Mouse (Mus musculus) liver (tissue): ENCODE measurements around the gene Ccdc78.

Source experiments
- DNase-seq: peaks from one replicate; pipeline ENCODE4 v3.0.0-alpha.2; 2020; ENCODE audit warnings: mixed read lengths

Ccdc78 gene

DNA sequence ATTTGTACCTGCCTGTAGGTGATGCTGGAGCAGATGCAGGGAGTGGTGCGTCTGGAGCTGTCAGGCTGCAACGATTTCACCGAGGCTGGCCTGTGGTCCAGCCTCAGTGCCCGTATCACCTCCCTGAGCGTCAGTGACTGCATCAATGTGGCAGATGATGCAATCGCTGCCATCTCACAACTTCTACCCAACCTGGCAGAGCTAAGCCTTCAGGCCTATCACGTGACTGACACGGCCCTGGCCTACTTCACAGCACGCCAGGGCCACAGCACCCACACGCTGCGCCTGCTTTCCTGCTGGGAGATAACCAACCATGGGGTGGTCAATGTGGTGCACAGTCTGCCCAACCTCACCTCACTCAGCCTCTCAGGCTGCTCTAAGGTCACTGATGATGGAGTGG is 31.3 kb downstream of the Ccdc78 start:
- DNase-seq = no peak

DNA sequence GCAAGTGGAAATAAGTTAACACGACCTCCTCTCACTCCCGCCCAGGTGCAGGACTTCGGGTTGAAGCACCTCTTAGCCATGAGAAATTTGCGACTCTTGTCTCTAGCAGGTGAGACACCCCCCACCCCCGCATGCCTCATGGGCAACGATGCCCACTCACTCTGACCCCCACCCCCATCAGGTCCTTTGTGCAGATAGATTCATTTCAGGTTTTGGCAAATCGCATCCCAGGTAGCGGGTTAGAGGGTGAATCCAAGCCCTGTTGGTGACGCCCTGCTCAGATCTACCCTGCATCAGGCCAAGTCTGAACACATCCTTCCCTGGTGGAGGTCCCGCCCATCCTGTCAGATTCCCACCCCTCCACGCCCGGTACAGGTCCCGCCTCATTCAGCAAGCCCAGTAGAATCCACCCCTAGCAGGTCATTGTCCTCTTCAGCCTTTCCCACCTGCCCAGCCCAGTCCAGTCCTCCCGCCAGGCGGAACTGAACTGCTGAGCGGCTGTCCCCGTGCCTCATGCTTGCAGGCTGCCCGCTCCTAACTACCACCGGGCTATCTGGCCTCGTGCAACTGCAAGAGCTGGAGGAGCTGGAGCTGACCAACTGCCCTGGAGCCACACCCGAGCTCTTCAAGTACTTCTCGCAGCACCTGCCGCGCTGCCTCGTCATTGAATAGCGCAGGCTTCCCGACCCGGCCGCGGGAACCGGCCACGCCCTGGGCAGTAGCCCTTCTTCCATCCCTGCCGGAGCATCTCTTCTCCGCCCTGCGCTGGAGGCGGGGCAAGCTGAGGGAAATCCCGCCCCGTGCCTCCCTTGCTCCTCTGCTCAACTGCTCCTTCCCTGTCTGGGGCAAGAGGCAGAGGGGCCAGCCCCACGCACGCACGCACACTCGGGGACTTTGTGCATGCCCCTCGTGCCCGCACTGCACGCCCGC is 32.7 kb downstream of the Ccdc78 start:
- DNase-seq = peak; percentile 60

DNA sequence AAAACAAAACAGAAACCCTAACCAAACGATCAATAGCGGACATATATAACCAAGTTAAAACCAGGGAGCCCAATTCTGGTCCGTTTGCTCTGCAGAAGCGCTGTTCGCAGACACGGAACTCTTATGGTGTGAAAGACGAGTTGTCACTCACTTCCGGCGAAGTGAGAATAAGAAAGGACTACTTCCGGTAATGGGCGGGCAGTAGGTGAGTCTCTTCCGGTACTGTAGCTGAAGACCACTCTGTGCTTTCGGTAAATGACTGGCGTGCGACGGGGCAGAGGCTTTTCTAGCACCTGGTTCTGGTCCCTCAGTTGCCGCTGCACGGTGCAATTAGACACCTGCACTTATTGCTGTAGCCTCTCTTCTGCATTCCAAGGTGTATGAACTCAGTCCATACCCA is 37.1 kb downstream of the Ccdc78 start, which contains the start of gene Wdr24:
Gene Wdr24, plus strand, starts transcription at position 176 of the 400 bp plus-strand sequence.
- DNase-seq = peak; percentile 72

DNA sequence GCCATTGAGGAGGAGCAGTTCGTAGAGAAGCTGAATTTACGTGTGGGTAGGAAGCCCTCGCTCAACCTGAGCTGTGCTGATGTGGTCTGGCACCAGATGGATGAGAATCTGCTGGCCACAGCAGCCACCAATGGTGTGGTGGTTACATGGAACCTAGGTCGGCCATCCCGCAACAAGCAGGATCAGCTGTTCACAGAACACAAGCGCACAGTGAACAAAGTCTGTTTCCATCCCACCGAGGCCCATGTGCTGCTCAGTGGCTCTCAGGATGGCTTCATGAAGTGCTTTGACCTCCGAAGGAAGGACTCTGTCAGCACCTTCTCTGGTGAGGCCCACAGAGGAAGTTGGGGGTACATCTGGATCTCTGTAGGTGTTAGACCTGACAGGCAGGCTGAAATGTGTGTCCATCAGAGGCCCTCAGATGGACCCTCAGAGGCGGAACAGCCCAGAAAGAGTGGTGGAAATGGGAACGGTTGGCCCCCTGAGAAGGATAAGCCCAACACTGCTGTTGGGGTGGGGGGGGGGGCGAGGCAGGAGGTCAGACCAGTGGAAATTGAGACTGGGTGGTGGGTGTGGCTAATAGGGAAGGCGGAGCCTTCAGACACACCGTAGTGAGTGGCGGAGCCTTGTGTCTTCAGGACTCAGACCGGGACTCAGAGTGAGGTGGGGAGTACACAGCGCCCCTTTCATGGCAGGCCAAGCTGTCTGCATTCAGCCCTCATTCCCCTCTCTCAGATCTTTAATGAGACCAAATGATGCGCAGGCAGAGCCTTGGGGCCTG is 38.2 kb downstream of the Ccdc78 start:
- peak; percentile 51 for DNase-seq

DNA sequence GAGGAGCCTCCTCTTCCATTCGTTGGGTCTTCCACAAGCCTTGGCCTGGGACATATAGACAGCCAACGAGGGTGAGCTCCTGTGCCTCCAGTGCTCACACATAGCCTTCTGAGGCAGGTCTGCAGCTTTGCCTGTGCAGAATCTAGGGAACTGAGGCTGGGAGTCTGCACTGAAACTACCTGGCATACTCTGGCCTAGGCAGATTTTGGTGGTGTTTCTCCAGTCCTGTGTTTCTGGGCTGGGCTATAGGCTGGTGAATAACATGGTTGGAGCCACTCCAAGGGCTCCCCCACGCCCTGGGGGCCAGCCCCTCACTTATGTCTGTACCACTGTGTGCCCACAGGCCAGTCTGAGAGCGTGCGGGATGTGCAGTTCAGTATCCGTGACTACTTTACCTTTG is 38.9 kb downstream of the Ccdc78 start:
- no peak for DNase-seq

DNA sequence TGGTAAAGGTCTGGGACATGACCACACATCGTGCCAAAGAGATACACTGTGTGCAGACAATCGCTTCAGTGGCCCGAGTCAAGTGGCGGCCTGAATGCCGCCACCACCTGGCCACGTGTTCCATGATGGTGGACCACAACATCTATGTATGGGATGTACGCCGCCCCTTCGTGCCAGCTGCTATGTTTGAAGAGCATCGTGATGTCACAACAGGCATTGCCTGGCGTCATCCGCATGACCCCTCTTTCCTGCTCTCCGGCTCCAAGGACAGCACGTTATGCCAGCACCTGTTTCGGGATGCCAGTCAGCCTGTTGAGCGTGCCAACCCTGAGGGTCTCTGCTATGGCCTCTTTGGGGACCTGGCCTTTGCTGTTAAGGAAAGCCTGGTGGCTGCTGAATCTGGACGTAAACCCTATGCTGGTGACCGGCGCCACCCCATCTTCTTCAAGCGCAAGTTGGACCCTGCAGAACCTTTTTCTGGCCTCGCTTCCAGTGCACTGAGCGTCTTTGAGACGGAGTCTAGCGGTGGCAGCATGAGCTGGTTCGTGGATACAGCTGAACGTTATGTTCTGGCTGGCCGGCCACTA is 39.7 kb downstream of the Ccdc78 start:
- no peak for DNase-seq

DNA sequence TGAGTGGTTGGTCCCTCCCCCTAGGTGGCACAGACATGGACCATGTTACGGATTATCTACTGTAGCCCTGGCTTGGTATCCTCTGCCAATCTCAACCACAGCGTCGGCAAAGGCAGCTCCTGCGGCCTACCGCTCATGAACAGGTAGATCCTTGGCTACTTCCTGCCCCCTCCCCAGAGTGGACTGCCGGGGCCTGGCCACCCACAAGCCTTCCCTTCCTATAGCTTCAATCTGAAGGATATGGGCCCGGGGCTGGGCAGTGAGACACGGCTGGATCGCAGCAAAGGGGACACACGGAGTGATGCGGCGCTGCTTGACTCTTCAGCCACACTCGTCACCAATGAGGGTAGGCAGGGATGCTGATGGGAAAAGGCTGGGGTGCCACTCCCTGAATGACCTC is 40.6 kb downstream of the Ccdc78 start:
- DNase-seq = no peak

DNA sequence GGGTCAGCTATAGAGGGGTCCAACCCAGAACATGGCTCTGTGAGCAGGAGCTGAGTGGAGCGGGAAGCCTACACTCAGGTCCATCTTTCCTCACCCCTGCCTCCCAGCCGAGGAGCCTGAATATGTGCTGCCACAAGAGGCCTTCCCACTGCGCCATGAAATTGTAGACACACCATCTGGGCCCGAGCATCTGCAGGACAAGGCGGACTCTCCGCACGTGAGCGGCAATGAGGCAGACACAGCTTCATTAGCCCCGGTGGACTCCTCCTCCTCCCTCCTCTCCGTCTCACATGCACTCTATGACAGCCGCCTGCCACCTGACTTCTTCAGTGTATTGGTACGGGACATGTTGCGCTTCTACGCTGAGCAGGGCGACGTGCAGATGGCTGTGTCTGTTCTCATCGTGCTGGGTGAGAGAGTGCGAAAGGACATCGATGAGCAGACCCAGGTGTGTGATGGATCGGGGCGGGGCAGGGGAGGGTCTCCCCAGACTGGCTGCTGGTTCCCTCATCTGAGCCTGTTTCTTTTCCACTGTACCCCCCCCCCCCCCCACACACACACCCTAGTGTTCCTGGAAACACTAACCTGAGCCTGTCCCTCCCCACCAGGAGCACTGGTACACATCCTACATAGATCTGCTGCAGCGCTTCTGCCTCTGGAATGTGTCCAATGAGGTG is 41.3 kb downstream of the Ccdc78 start:
- no peak for DNase-seq

DNA sequence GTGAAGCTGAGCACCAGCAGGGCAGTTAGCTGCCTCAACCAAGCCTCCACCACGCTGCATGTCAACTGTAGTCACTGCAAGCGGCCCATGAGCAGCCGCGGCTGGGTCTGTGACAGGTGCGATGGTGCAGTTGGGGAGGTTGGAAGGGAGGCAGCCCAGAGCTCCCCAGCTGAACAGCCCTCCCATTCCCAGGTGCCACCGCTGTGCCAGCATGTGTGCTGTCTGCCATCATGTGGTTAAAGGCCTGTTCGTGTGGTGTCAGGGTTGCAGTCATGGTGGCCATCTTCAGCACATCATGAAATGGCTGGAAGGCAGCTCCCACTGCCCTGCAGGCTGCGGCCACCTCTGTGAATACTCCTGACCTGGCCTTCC is 41.8 kb downstream of the Ccdc78 start:
- no peak for DNase-seq

DNA sequence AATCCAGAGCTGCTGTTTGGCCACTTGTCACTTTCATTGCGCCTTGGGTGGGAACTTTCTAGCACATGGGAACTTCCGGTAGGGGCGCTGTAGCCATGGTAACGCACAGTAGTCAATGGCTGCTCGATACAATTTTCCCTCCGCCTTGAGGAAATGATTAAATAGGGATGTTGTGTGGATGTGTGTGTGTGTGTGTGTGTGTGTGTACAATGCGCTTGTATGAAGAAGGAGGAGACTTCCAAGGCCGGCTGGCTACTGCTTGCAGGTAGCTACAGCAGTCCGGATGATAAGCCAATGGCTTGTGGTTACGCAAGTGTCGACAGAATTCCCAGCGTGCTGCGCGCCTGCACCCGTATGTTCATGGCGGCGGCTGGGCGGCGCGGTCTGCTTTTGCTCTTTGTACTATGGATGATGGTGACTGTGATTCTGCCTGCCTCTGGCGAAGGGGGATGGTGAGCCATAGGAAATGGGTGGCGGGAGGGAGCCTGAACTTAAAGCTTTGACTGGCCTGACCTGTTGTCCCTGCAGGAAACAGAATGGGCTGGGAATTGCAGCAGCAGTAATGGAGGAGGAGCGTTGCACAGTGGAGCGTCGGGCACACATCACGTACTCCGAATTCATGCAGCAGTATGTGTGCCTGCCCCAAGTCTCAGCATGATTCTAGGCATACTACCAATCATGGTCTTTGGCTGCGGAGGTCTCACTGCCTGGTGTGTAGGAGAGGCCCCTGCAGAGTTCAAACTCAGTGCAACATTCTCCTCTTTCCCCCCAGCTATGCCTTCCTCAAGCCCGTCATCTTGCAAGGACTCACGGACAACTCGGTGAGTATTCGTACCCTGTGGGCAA is 42.6 kb downstream of the Ccdc78 start, which contains the start of gene Jmjd8:
Gene Jmjd8, plus strand, starts transcription at position 156 of the 846 bp plus-strand sequence.
- peak; percentile 82 for DNase-seq

DNA sequence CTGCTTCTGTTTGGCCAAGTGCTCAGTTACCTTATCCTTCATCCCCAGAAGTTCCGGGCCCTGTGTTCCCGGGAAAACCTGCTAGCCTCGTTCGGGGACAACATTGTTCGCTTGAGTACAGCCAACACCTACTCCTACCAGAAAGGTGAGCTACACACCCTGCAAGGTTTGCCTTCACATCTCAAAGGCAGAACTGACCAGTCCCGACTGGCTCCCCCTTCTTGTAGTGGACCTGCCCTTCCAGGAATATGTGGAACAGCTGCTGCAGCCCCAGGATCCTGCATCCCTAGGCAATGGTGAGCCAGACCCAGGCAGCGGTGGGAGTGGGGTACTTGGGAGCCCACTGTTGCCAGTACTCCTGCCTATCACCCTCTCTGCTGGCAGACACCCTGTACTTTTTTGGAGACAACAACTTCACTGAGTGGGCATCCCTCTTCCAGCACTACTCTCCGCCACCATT is 43.2 kb downstream of the Ccdc78 start:
- no peak for DNase-seq

DNA sequence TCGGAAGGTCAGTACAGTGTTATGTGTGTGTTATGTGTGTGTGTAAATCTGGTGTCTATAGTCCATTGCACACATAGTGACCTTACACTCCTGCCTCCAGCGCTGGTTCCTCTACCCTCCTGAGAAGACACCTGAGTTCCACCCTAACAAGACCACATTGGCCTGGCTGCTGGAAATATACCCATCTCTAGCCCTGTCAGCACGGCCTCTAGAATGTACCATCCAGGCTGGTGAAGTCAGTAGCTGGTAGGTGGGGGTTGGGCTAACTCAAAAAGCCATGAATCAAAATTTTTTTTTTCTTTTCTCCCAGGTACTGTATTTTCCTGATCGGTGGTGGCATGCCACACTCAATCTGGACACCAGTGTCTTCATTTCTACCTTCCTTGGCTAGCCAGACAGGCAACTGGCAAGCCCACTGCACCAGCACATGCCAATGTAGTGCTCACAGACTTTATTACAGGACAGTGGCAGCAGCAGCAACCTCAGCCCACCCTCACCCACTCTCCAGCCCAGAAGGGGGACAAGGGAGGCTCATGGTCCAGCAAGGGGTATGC is 43.9 kb downstream of the Ccdc78 start:
- no peak for DNase-seq

DNA sequence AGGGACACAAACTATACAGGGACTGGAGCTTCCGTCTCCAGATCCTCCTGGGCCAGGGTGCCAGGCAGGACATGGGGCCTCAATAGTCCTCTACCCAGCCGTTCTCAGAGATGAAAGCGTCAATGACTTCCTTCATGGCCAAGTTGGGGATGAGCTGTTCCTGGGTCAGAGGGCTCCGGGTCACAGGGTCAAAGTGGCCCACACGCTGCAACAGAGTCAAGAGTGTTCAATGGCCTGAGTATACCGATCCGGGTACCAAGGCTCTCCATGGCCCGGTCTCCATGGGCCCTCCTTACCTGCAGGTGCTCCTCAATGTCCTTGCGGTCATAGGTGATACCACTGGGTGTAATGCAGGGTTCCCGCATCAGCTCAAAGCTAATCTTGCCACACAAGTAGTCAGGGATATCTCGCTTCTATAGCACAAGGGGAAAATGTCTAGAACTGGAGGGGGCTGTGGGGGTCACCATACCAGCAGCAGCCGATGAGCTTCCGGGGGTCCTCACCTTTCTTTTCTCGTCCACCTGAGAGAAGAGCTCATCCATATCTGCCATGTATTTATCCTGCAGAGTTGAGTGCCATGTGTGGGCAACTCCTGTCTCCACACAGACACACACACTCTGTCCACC is 44.5 kb downstream of the Ccdc78 start:
- no peak for DNase-seq

DNA sequence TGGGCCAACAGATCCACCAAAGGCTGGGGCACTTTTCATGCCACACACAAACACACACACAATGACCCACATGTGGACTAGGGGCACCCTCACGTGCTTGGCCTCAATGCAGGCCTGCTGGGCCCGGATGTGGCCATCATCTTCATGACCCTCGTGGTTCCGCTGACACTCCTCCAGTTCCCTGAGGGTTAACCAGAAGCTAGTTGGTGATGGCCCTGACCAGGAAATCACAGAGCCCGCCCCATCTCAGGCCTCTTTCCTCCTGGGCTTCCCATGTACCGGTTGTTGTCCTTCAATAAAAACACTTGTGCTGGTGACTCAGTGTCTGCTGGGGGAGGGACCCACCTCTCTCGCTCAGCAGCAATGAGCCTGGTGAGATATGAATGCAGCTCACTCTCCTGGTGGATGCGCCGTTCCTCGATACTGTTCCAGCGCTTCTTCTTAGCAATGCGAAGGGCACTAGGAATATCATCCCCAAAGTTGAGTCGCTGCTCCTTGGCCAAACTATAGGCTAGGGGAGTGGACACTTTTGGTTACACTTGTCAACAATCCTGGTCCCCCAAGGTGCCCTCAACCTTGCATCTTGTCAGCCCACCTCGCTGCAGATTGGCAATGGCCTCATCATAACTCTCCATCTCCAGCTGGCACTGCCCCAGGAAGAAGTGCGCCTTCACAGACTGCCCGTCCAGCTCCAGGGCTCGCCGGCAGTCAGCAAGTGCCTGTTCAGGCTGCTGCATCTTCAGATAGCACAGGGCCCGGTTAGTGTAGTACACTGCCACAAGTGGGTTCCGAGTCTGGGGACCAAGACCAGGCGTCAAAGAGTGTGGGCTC is 45.3 kb downstream of the Ccdc78 start:
- no peak for DNase-seq

DNA sequence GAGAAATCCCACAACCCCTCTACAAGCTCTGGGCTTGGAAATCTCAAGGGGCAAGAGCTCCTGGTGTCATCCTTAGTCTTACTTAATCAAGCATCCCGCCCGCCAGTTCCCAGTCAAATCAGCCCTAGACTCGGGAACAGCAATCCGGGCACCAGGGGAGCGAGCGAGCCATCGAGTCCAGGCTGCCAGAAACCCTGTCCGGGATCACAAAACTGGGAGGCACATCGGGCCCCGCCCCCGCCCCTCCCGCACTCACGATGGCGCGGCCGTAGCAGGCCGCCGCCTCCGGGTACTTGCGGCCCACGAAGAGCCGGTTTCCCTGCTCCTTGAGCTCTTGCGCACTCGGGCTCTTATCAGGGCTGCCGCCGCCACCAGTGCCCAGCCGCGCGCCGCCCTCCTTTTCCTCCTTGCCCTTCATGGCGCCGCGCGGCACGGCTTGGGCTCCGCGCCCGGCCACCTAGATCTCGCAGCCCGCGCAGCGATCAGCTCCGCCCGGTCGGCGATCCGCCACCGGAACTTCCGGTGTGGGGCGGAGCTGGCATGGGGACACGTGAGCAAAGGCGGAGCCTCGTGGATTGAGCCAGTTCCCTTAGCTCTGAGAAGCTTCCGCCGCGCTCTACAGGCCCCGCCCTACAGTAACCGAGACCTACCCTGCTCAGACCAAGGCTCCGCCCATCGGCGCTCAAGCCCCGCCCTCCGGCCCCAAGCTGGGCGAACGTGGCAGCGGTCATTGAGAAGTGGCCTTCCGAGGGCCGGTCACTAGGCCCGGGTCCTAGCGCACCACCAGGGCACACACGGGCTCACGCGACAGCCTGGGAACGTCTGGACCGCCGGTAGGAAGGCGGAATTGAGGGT is 46.3 kb downstream of the Ccdc78 start:
- DNase-seq = peak; percentile 100

DNA sequence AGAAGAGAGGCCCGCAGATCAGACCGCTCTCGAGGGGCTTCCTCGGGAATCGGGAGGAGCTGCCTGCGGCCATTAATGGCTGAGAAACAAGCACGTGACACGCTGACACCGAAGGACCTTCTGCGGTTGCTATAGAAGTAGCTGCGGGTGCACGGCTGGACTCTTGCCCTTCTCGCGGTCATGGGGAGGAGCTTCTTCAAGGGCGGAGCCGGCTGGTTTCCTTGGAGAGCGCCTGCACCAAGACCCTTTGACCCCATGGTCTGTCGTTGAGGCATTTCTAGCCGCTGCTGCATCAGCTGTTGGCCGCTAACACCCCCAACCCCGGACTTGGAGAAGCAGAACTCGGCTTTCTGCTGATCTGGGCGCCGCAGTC is 46.9 kb downstream of the Ccdc78 start, which contains the start of gene Stub1:
Gene Stub1, minus strand, starts transcription at position 114 of the 373 bp plus-strand sequence.
- peak; percentile 87 for DNase-seq

DNA sequence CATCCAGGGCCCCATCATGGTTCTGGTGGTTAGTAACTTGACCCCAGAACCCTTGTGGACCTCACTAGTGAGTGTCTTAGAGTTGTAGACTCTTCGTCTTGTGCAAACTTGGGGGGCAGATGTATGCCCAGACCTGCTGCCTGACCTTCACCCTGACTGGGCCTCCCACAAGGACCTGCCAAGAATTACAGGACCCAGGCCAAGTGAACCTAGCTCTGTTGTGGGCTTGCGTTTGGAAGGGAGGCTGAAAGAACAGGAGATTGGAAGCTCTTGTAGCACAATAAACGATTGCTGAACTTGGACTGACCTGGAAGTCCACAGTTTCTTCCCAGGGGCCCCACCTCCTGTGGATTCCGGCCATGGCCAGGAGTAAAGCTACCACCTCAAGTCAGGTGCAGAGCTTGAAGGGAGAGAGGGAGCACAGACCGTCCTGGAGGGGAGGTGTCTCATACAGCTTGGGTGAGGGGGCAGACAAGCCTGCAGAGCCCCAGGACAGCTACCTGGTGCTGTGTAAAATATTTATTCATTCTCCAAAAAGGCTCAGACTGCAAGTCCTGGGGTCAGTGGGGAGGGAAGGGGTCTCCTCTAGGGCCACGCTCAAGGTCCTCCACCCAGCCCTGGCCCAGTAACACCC is 47.7 kb downstream of the Ccdc78 start:
- DNase-seq = no peak

DNA sequence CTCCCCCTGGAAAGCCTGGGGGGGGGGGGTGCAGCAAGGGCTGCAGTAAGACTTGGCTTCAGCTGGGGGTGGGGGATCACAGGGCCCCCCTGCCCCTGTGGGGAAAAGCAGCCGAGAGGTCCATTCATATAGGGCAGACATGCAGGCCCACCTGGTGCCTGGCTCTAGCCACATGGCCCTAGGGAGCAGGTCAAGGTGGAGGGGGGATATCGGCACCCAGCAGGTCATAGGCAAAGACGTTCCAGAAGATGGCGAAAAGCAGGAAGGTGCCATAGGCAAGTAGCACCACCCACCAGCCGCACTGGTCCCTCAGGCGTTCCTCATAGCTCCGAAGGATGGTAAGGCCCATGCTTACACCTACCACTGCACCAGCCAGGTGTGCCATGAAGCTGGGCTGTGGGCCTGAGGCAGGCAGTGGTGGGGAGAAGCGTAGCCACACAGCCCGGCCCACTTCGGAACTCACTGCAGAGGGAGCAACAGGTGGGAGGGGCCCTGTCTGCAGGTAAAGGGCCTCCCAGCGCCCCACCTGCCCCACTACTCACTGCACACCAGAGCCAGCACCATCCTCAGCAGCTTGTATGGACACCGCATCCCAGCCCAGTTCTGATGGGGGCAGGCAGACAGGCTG is 48.3 kb downstream of the Ccdc78 start:
- no peak for DNase-seq
